Mouse (Mus musculus) C2C12 (cell line): ENCODE results near the gene Por.

Experiments
- CEBPB ChIP-seq: IDR thresholded peaks from one replicate; pipeline ENCODE4 v1.6.1; 2011; ENCODE audit warnings: low read depth, mild to moderate bottlenecking, control low read depth, moderate library complexity
- CTCF ChIP-seq: IDR thresholded peaks from one replicate; pipeline ENCODE4 v1.5.1; 2011; ENCODE audit not compliant: control insufficient read depth, insufficient read depth, insufficient read length
- FOSL1 ChIP-seq: IDR thresholded peaks from one replicate; pipeline ENCODE4 v1.8.0; 2011; ENCODE audit warnings: mild to moderate bottlenecking, low read length; ENCODE audit not compliant: poor library complexity, insufficient read depth, severe bottlenecking
- MAX ChIP-seq: IDR thresholded peaks from one replicate; pipeline ENCODE4 v1.6.1; 2011; ENCODE audit warnings: mild to moderate bottlenecking, control low read depth
- USF1 ChIP-seq: IDR thresholded peaks from one replicate; pipeline ENCODE4 v1.6.1; 2011; ENCODE audit warnings: low read depth, mild to moderate bottlenecking, control low read depth, moderate library complexity

DNA sequence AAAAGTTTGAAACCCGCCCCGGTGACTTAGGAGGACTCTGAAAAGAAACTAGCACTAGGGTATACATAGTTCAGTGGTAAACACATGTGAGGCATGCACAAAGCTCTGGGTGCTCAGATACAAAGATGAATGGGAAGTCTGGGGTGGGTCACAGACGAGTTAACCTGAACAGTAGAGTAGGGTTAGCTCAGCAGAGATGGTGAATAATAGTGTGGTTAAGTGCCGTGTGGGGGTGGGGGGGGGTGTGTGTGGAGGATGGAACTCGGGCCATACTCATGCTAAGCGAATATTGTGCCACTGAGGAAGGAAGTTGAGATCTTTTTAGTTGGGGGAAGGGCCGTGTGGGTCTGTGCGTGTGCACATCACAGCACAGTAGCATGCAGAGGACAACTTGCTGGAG is 110.5 kb downstream of the Por start:
- TF ChIP-seq CTCF (no peak), MAX (no peak), FOSL1 (no peak), CEBPB (no peak), USF1 (no peak)
